Mouse (Mus musculus): ENCODE data around the gene Ssrp1.

DNA sequence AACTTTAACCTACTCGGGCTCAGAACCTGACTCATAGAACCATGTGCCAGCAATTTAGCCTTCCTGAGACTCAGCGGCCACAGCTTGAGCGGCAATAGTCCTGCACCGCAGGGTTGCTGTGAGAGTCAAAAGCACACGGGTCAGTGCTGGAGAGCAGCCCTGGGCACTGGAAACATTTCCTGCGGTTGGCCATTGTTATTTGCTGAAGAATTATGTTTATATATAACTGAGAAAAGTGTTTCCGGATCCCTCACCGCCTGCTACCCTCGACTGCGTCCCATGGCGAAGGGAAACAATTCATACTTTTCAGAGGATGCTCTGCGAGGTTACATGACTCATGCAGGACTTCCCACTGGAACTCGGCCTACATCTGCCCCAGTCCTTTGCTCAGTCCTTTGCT lies 35.5 kb upstream of the Ssrp1 start:
- TF ChIP-seq CTCF (IDR thresholded peaks at IDR 0.05; ENCODE audit: control insufficient read depth, insufficient read depth, insufficient replicate concordance, low read depth, low read length) = no peak
- no peak for TF ChIP-seq POLR2A (IDR thresholded peaks at IDR 0.05; ENCODE audit: control insufficient read depth, low read depth, low read length)
